Mouse (Mus musculus) hindbrain, postnatal 0 days (tissue): ENCODE measurements around the gene Shisa5. TPM values are rescaled to one million over a fixed set of nuclear protein-coding genes. Genes with fewer than 3 reads are reported as not detected.

Experiments used
- ATAC-seq: fragments of 200-750 bp; cut with Nextera tagmentation; 2 replicates; pipeline ENCODE4 v1.8.0; 2017; ENCODE audit warnings: mild to moderate bottlenecking, moderate TSS enrichment, moderate library complexity
- DNase-seq: peaks from one replicate; pipeline ENCODE4 v3.0.0-alpha.2; 2015; ENCODE audit warnings: low spot score
- H3K27ac ChIP-seq: fragments of 300-500 bp; sonication (generic); 2 replicates; pipeline ENCODE4 v1.5.1; 2014; ENCODE audit warnings: mild to moderate bottlenecking
- H3K27me3 ChIP-seq: fragments of 300-500 bp; sonication (generic); 2 replicates; pipeline ENCODE4 v1.6.1; 2014; ENCODE audit warnings: low read length, mixed read lengths; ENCODE audit not compliant: insufficient read depth
- H3K36me3 ChIP-seq: fragments of 300-500 bp; sonication (generic); 2 replicates; pipeline ENCODE4 v1.6.1; 2014; ENCODE audit warnings: low read length, mixed read lengths; ENCODE audit not compliant: insufficient read depth
- H3K4me1 ChIP-seq: fragments of 300-500 bp; sonication (generic); 2 replicates; pipeline ENCODE4 v1.6.1; 2014; ENCODE audit warnings: antibody characterized with exemption, low read length, mixed read lengths; ENCODE audit not compliant: insufficient read depth
- H3K4me2 ChIP-seq: fragments of 300-500 bp; sonication (generic); 2 replicates; pipeline ENCODE4 v1.6.1; 2014; ENCODE audit warnings: low read depth, mild to moderate bottlenecking, low read length, moderate library complexity, mixed read lengths
- H3K4me3 ChIP-seq: fragments of 300-500 bp; sonication (generic); 2 replicates; pipeline ENCODE4 v1.5.1; 2014; ENCODE audit warnings: low read length
- H3K9ac ChIP-seq: fragments of 300-500 bp; sonication (generic); replicated peaks from 2 replicates; pipeline ENCODE4 v1.6.1; 2014; ENCODE audit warnings: mild to moderate bottlenecking, low read length, moderate library complexity, mixed read lengths
- H3K9me3 ChIP-seq: fragments of 300-500 bp; sonication (generic); 2 replicates; pipeline ENCODE4 v1.6.1; 2016; ENCODE audit warnings: low read length, mixed read lengths
- CTCF ChIP-seq: IDR thresholded peaks from 2 replicates; pipeline ENCODE4 v1.5.1; 2016; ENCODE audit warnings: antibody characterized with exemption, control low read depth, low read depth
- WGBS: fragments of 180-500 bp; shearing (Covaris S2); extraction: QIAGEN DNeasy Blood & Tissue Kit; methylation state at CpG from one replicate; pipeline ENCODE4 v1.1.7; 2014; 5-methylcytosine and 5-hydroxymethylcytosine counted together
- polyA plus RNA-seq: library from polyadenylated mRNA; unstranded; fragments of >200 nt; fragmentation: Nextera tagmentation; extraction: Ambion mirVana; gene quantifications from 2 replicates; pipeline ENCODE4 v1.2.1, GENCODE M21; 2015
- total RNA-seq: library from RNA; depleted of rRNA; stranded (reverse); fragments of >200 nt; gene quantifications from 2 replicates; pipeline ENCODE4 v1.2.3, GENCODE M21; 2014

Shisa5 gene
- total and polyA plus RNA-seq, 2 experiments from 2014 or later: 77.6 to 90.6 TPM

- Histone ChIP-seq H3K4me2 (peak within 1 kb of the TSS; percentile 93), H3K27me3 (no peaks in the 10 kb centered on the region), H3K27ac (peak within 1 kb of the TSS; percentile 74), H3K9ac (peak within 1 kb of the TSS; percentile 83), H3K4me3 (peak within 1 kb of the TSS; percentile 48), H3K4me1 (peaks cover 16% of the 10 kb centered on the region), H3K9me3 (no peaks in the 10 kb centered on the region), H3K36me3 (peaks cover 8% of the 10 kb centered on the region; the same call in 1 of the 2 replicates)
- DNase-seq: peak; percentile 95
- peak; percentile 99 for ATAC-seq
- WGBS: under 1% methylated on average over 57 of the region's 57 CpGs
- TF ChIP-seq CTCF: no peak
Measured at GRCm38 (mm10) chr9:109073661-109074573, 35.6 kb downstream of the Shisa5 start, which contains the start of gene Atrip. Gene Atrip, minus strand, starts transcription at chr9:109074124.

GRCm38 (mm10) chr9:109080516-109080915 is 42.2 kb downstream of the Shisa5 start:
- no peak for DNase-seq

GRCm38 (mm10) chr9:109081749-109082123 is 43.4 kb downstream of the Shisa5 start:
- Histone ChIP-seq H3K4me1 (peaks cover 15% of the 10 kb centered on the region), H3K4me3 (peak overlapping the region; percentile 54), H3K27me3 (no peaks in the 10 kb centered on the region), H3K9ac (peak overlapping the region; percentile 64), H3K9me3 (no peaks in the 10 kb centered on the region), H3K27ac (peak overlapping the region; percentile 75), H3K36me3 (0 out of 2 replicates have a peak, but pooled peaks cover 6% of the 10 kb centered on the region), H3K4me2 (peak overlapping the region; percentile 84)
- no peak for TF ChIP-seq CTCF
- DNase-seq: no peak
- ATAC-seq: no peak; the same call in 1 of the 2 replicates
- 5% methylated on average over 11 of the region's 11 CpGs for WGBS

More at GRCm38 (mm10) chr9:109080516-109080915, 42.2 kb downstream of the Shisa5 start:
- no peak for ATAC-seq
- H3K4me3 ChIP-seq: no peak overlapping the region
- peaks cover 15% of the 10 kb centered on the region for H3K4me1 ChIP-seq
- H3K36me3 ChIP-seq: 0 out of 2 replicates have a peak, but pooled peaks cover 6% of the 10 kb centered on the region
- TF ChIP-seq CTCF: no peak
- H3K4me2 ChIP-seq: no peak overlapping the region
- H3K9ac ChIP-seq: no peak overlapping the region
- no peak overlapping the region for H3K27ac ChIP-seq
- WGBS: 95% methylated on average over 3 of the region's 3 CpGs
- no peaks in the 10 kb centered on the region for H3K27me3 ChIP-seq
- H3K9me3 ChIP-seq: no peaks in the 10 kb centered on the region

GRCm38 (mm10) chr9:109082124-109082800 is 43.9 kb downstream of the Shisa5 start, which contains the start of the genes Ccdc51 and Tma7:
Gene Ccdc51, plus strand, starts transcription at chr9:109082493.
Gene Tma7, minus strand, starts transcription at chr9:109082587.
- peak within 1 kb of the TSS; percentile 54 for H3K4me3 ChIP-seq
- under 1% methylated on average over 37 of the region's 37 CpGs for WGBS
- DNase-seq: peak; percentile 93
- no peaks in the 10 kb centered on the region for H3K9me3 ChIP-seq
- peaks cover 15% of the 10 kb centered on the region for H3K4me1 ChIP-seq
- no peaks in the 10 kb centered on the region for H3K27me3 ChIP-seq
- H3K36me3 ChIP-seq: 0 out of 2 replicates have a peak, but pooled peaks cover 6% of the 10 kb centered on the region
- TF ChIP-seq CTCF: no peak
- peak; percentile 98 for ATAC-seq
- H3K4me2 ChIP-seq: peak within 1 kb of the TSS; percentile 84
- peak within 1 kb of the TSS; percentile 64 for H3K9ac ChIP-seq
- H3K27ac ChIP-seq: peak within 1 kb of the TSS; percentile 75

- Histone ChIP-seq H3K4me3 (no peak overlapping the region), H3K4me2 (no peak overlapping the region), H3K27me3 (no peaks in the 10 kb centered on the region), H3K9me3 (no peaks in the 10 kb centered on the region), H3K4me1 (peaks cover 15% of the 10 kb centered on the region), H3K27ac (no peak overlapping the region), H3K9ac (no peak overlapping the region), H3K36me3 (no peaks in the 10 kb centered on the region)
- DNase-seq (peak; percentile 64), ATAC-seq (no peak)
- TF ChIP-seq CTCF: peak; percentile 73
- 10% methylated on average over 2 of the region's 2 CpGs for WGBS
Measured at GRCm38 (mm10) chr9:109084922-109085321, 46.6 kb downstream of the Shisa5 start.

- ATAC-seq: peak; percentile 55
- peaks cover 9% of the 10 kb centered on the region; the same call in 1 of the 2 replicates for H3K36me3 ChIP-seq
Measured at GRCm38 (mm10) chr9:109087987-109088386, 49.6 kb downstream of the Shisa5 start.

More at GRCm38 (mm10) chr9:109087987-109088386, 49.6 kb downstream of the Shisa5 start:
- H3K9me3 ChIP-seq: no peaks in the 10 kb centered on the region
- no peak overlapping the region for H3K4me3 ChIP-seq
- peak; percentile 81 for TF ChIP-seq CTCF
- peak overlapping the region; percentile 12; the same call in 1 of the 2 replicates for H3K27ac ChIP-seq
- no peak overlapping the region for H3K9ac ChIP-seq
- H3K27me3 ChIP-seq: no peaks in the 10 kb centered on the region
- no peak overlapping the region for H3K4me2 ChIP-seq
- peaks cover 5% of the 10 kb centered on the region for H3K4me1 ChIP-seq
- peak; percentile 87 for DNase-seq
- WGBS: 5% methylated on average over 5 of the region's 5 CpGs
